Mouse (Mus musculus) megakaryocyte, embryonic 14.5 days (primary cell): Measurements from ENCODE around the gene Micu1. TPM values are rescaled to one million over a fixed set of nuclear protein-coding genes. Genes with fewer than 3 reads are reported as not detected.
"Not testable (repeated sequence)": the region's sequence is repeated elsewhere in the genome, so short reads cannot be mapped to it uniquely, and the experiment has no call there.

Source experiments
- H3K27me3 ChIP-seq: replicated peaks from 2 replicates; pipeline ENCODE3; 2012; ENCODE audit warnings: inconsistent platforms
- H3K36me3 ChIP-seq: replicated peaks from 2 replicates; pipeline ENCODE3; 2012; ENCODE audit warnings: low read length, inconsistent platforms, mixed read lengths
- H3K4me1 ChIP-seq: 2 replicates; pipeline ENCODE4 v1.6.1; 2012; ENCODE audit warnings: inconsistent platforms
- H3K4me3 ChIP-seq: replicated peaks from 2 replicates; pipeline ENCODE3; 2012; ENCODE audit warnings: moderate library complexity, mild to moderate bottlenecking, inconsistent platforms
- H3K9me3 ChIP-seq: 2 replicates; pipeline ENCODE4 v1.6.1; 2012; ENCODE audit warnings: inconsistent platforms
- FLI1 ChIP-seq: IDR thresholded peaks from 2 replicates; pipeline ENCODE4 v1.6.1; 2012; ENCODE audit warnings: low read length, inconsistent platforms, mixed read lengths
- GATA1 ChIP-seq: IDR thresholded peaks from 3 replicates; pipeline ENCODE4 v1.6.1; 2012; ENCODE audit warnings: mixed read lengths, low read length, inconsistent platforms, borderline replicate concordance
- polyA plus RNA-seq: library from polyadenylated mRNA; stranded (reverse); fragments of >175 nt; gene quantifications from 2 replicates; pipeline ENCODE4 v1.2.3, GENCODE M21; 2012; ENCODE audit warnings: low replicate concordance; ENCODE audit not compliant: insufficient read depth

Gene Micu1
- polyA plus RNA-seq = 59.7 and 100 TPM in 2 replicates

GRCm38 (mm10) chr10:59702207-59703032, at the start of gene Micu1:
Micu1 (plus strand) TSS chr10:59702477.
- Histone ChIP-seq H3K36me3 (peaks cover 25% of the 10 kb centered on the region), H3K4me1 (peaks cover 54% of the 10 kb centered on the region), H3K27me3 (no peaks in the 10 kb centered on the region), H3K4me3 (peak within 1 kb of the TSS; percentile 99), H3K9me3 (no peaks in the 10 kb centered on the region)
- TF ChIP-seq FLI1 = no peak
- TF ChIP-seq GATA1 = 0 out of 3 replicates have a peak, but pooled peaks have one; percentile 15

- no peak for TF ChIP-seq GATA1
- no peak for TF ChIP-seq FLI1
- Histone ChIP-seq H3K9me3 (peaks cover 11% of the 10 kb centered on the region; the same call in 1 of the 2 replicates), H3K27me3 (no peaks in the 10 kb centered on the region), H3K4me1 (peaks cover 4% of the 10 kb centered on the region; the same call in 1 of the 2 replicates), H3K4me3 (no peak overlapping the region), H3K36me3 (peaks cover 5% of the 10 kb centered on the region)
These were observed 45.5 kb upstream of the Micu1 start for GRCm38 (mm10) chr10:59656799-59657198.

- peaks cover 22% of the 10 kb centered on the region for H3K9me3 ChIP-seq
- peaks cover 18% of the 10 kb centered on the region for H3K36me3 ChIP-seq
- H3K27me3 ChIP-seq = no peaks in the 10 kb centered on the region
- no peak overlapping the region for H3K4me3 ChIP-seq
- TF ChIP-seq FLI1 = no peak
- no peak for TF ChIP-seq GATA1
- H3K4me1 ChIP-seq = peaks cover 55% of the 10 kb centered on the region
These were observed 37.5 kb upstream of the Micu1 start for GRCm38 (mm10) chr10:59664765-59665164.

GRCm38 (mm10) chr10:59665503-59666291, 36.6 kb upstream of the Micu1 start:
- Histone ChIP-seq H3K4me1 (peaks cover 57% of the 10 kb centered on the region), H3K4me3 (peak overlapping the region; percentile 86), H3K36me3 (peaks cover 16% of the 10 kb centered on the region), H3K9me3 (peaks cover 15% of the 10 kb centered on the region), H3K27me3 (no peaks in the 10 kb centered on the region)
- TF ChIP-seq FLI1 = no peak
- TF ChIP-seq GATA1 = peak; percentile 54; the same call in 1 of the 3 replicates

- Histone ChIP-seq H3K36me3 (peaks cover 18% of the 10 kb centered on the region), H3K4me1 (peaks cover 57% of the 10 kb centered on the region), H3K4me3 (no peak overlapping the region), H3K9me3 (peaks cover 21% of the 10 kb centered on the region), H3K27me3 (no peaks in the 10 kb centered on the region)
- TF ChIP-seq FLI1 = no peak
- no peak for TF ChIP-seq GATA1
These were observed 34.9 kb upstream of the Micu1 start for GRCm38 (mm10) chr10:59667377-59667776.

- H3K36me3 ChIP-seq = peaks cover 11% of the 10 kb centered on the region
- peaks cover 13% of the 10 kb centered on the region for H3K9me3 ChIP-seq
- TF ChIP-seq GATA1 (no peak), FLI1 (no peak)
- peaks cover 57% of the 10 kb centered on the region for H3K4me1 ChIP-seq
- H3K4me3 ChIP-seq = no peak overlapping the region
- H3K27me3 ChIP-seq = no peaks in the 10 kb centered on the region
These were observed 33.8 kb upstream of the Micu1 start for GRCm38 (mm10) chr10:59668491-59668890.

- Histone ChIP-seq H3K36me3 (peaks cover 3% of the 10 kb centered on the region), H3K4me3 (no peak overlapping the region), H3K27me3 (no peaks in the 10 kb centered on the region), H3K9me3 (peaks cover 29% of the 10 kb centered on the region), H3K4me1 (no peaks in the 10 kb centered on the region)
- TF ChIP-seq GATA1 = no peak
- TF ChIP-seq FLI1 = no peak
These were observed 24.4 kb upstream of the Micu1 start for GRCm38 (mm10) chr10:59677836-59678235.

- H3K4me1 ChIP-seq = no peaks in the 10 kb centered on the region
- H3K36me3 ChIP-seq = peaks cover 3% of the 10 kb centered on the region
- H3K9me3 ChIP-seq = peaks cover 31% of the 10 kb centered on the region
- H3K4me3 ChIP-seq = no peak overlapping the region
- TF ChIP-seq GATA1 (no peak), FLI1 (no peak)
- no peaks in the 10 kb centered on the region for H3K27me3 ChIP-seq
These were observed 23.1 kb upstream of the Micu1 start for GRCm38 (mm10) chr10:59679189-59679588.

- not testable (repeated sequence) for H3K4me3 ChIP-seq, H3K36me3 ChIP-seq, H3K27me3 ChIP-seq, H3K4me1 ChIP-seq
- H3K9me3 ChIP-seq = peaks cover 18% of the 10 kb centered on the region
These were observed 16.7 kb upstream of the Micu1 start for GRCm38 (mm10) chr10:59685586-59685985.

GRCm38 (mm10) chr10:59687126-59687525, 15.2 kb upstream of the Micu1 start:
- Histone ChIP-seq H3K27me3 (no peaks in the 10 kb centered on the region), H3K9me3 (peaks cover 6% of the 10 kb centered on the region), H3K4me1 (peaks cover 8% of the 10 kb centered on the region; the same call in 1 of the 2 replicates), H3K36me3 (no peaks in the 10 kb centered on the region), H3K4me3 (no peak overlapping the region)
- TF ChIP-seq FLI1 (no peak), GATA1 (no peak)
